ENCODE assay signal across 9 mouse cellular contexts in the genomic region with DNA sequence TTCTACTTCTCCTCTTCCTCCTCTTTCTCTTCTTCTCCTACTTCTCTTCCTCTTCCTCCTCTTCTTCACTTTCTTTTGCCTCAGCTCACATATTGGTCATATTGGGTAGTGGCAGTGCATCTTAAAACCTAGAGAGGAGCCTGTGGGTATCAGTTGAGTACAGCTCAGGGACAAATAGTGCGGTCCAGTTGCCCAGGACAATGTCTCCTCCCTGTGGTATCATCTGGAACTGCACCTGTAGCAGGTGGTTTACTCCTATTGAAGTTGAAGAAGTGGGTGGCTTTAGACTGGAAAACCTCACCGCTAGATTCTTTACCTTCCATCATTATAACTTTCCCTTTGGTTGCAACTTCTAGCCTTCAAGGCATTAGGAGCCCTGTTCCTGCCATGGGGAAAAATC. TPM values are rescaled to one million over a fixed set of nuclear protein-coding genes. Genes with fewer than 3 reads are reported as not detected.
DNase-seq lines count a peak whose midpoint lies in the region; ATAC-seq and TF ChIP-seq lines count a peak whose summit lies in the region.
"Had no signal": no experiment of that assay in that cellular context is flagged by ENCODE, and none has a peak within 500 bp of the region (broad histone marks: within the 10 kb centered on the region; RNA-seq: fewer than 3 reads in every experiment).

No protein-coding gene starts in this region.

- DNase-seq in left cerebral cortex, adult 11 months (ENCODE audit: low spot score), result peak; percentile 73
- DNase-seq in left cerebral cortex, adult 8-10 months (ENCODE audit: low spot score in 2 of 2), result no peak
- DNase-seq in WW6 (ENCODE audit: low read depth, low spot score), result peak; percentile 34
- DNase-seq in heart, postnatal 0 days (ENCODE audit: low spot score), result peak; percentile 43
- peak; percentile 82 to 87 for DNase-seq in left cerebral cortex, postnatal 14 days (ENCODE audit: low spot score in 2 of 2)
- peak; percentile 66 for DNase-seq in ovary, postnatal 14 days (ENCODE audit: low spot score)

- no peak overlapping the region for H3K4me3 ChIP-seq in cortical plate, adult 2 months (ENCODE audit: insufficient read depth, low read length)
- H3K4me3 ChIP-seq in heart, postnatal 0 days (ENCODE audit: low read depth, low read length), result no peak overlapping the region
- H3K4me3 ChIP-seq: embryonic facial prominence, embryonic 13.5 days had no signal

- no peaks in the 10 kb centered on the region for H3K27me3 ChIP-seq in heart, postnatal 0 days (ENCODE audit: control insufficient read depth, insufficient read depth, low read length)
- H3K27me3 ChIP-seq: embryonic facial prominence, embryonic 13.5 days had no signal

- TF ChIP-seq POLR2A in cortical plate, adult 2 months (IDR thresholded peaks at IDR 0.05; ENCODE audit: extremely low read depth, insufficient read depth, low read length), result no peak

- H3K9ac ChIP-seq in heart, postnatal 0 days (replicated peaks; ENCODE audit: low read depth, low read length), result no peak overlapping the region
- H3K9ac ChIP-seq: embryonic facial prominence, embryonic 13.5 days had no signal

- H3K36me3 ChIP-seq in heart, postnatal 0 days (replicated peaks; ENCODE audit: control insufficient read depth, insufficient read depth, low read length), result 0 out of 2 replicates have a peak, but pooled peaks cover 3% of the 10 kb centered on the region
- H3K36me3 ChIP-seq: embryonic facial prominence, embryonic 13.5 days had no signal

- H3K9me3 ChIP-seq in heart, postnatal 0 days (replicated peaks; ENCODE audit: control insufficient read depth, low read length), result no peaks in the 10 kb centered on the region
- H3K9me3 ChIP-seq: embryonic facial prominence, embryonic 13.5 days had no signal

- ATAC-seq in heart, postnatal 0 days (ENCODE audit: insufficient read depth, low read depth), result no peak
- no peak for ATAC-seq in monocyte, adult 5-6 weeks (replicated peaks; ENCODE audit: insufficient number of reproducible peaks, low FRiP score, low TSS enrichment, poor library complexity, severe bottlenecking)

- peak; percentile 85 for TF ChIP-seq CTCF in cortical plate, adult 2 months (IDR thresholded peaks at IDR 0.05; ENCODE audit: extremely low read depth, insufficient read depth, low read length)
- peak; percentile 90 for TF ChIP-seq CTCF in heart, postnatal 0 days (IDR thresholded peaks at IDR 0.05; ENCODE audit: low read depth)

- no peak overlapping the region for H3K27ac ChIP-seq in cortical plate, adult 2 months (ENCODE audit: insufficient read depth, low read length)
- H3K27ac ChIP-seq in heart, postnatal 0 days (ENCODE audit: low read depth), result no peak overlapping the region
- H3K27ac ChIP-seq: embryonic facial prominence, embryonic 13.5 days had no signal

- H3K4me1 ChIP-seq in cortical plate, adult 2 months (ENCODE audit: control insufficient read depth, insufficient read depth, low read length), result peaks cover 4% of the 10 kb centered on the region
- H3K4me1 ChIP-seq in heart, postnatal 0 days (ENCODE audit: control insufficient read depth, insufficient read depth), result no peaks in the 10 kb centered on the region
- H3K4me1 ChIP-seq: embryonic facial prominence, embryonic 13.5 days had no signal

- H3K4me2 ChIP-seq in heart, postnatal 0 days (ENCODE audit: low read depth, low read length), result no peak overlapping the region
- H3K4me2 ChIP-seq: embryonic facial prominence, embryonic 13.5 days had no signal

- TF ChIP-seq EP300 in heart, postnatal 0 days (IDR thresholded peaks at IDR 0.05; ENCODE audit: low read depth), result no peak

- intact Hi-C loops in left cerebral cortex, postnatal 14 days (cut with DNase I), result loop anchor here (5.0 kb wide), 2 partner anchors 219 to 279 kb away; no protein-coding TSS in a partner anchor

- 54% methylated on average over 2 of the region's 2 CpGs for WGBS in heart, postnatal 0 days

RNA-seq across cellular contexts. Expression of a gene that starts 26.9 kb away (rescaled TPM):
- 10 to 100 TPM; 47.5 to 53.8 (median 50.6) TPM for total RNA-seq in left cerebral cortex, adult 8-10 months (2022)
- 23.1 and 26.1 TPM in 2 replicates for polyA plus RNA-seq in cortical plate, adult 2 months (2012; rRNA removed)
- 6.0 and 9.0 TPM in 2 replicates for total RNA-seq in heart, postnatal 0 days (2014; rRNA removed; ENCODE audit: low replicate concordance)
- 2.7 and 2.8 TPM in 2 replicates for polyA plus RNA-seq in heart, postnatal 0 days (2015; fragmentation: Nextera tagmentation; extraction: Ambion mirVana)
- 10 to 100 TPM; 74.3 to 75.7 TPM for total RNA-seq in left cerebral cortex, postnatal 14 days (2021)
- 0.10 TPM in 1 of 3 replicates, not detected in the others for total RNA-seq in monocyte, adult 5-6 weeks (2017)

Comparison
In these comparisons a context has a peak if more than half of its experiments do, and no peak if none do; other contexts are left out.
1. DNase-seq: peak in left cerebral cortex, adult 11 months (single experiment), WW6 (single experiment), heart, postnatal 0 days (single experiment), left cerebral cortex, postnatal 14 days (2 of 2) and ovary, postnatal 14 days (single experiment); none in left cerebral cortex, adult 8-10 months (0 of 2).